In the genomic region with DNA sequence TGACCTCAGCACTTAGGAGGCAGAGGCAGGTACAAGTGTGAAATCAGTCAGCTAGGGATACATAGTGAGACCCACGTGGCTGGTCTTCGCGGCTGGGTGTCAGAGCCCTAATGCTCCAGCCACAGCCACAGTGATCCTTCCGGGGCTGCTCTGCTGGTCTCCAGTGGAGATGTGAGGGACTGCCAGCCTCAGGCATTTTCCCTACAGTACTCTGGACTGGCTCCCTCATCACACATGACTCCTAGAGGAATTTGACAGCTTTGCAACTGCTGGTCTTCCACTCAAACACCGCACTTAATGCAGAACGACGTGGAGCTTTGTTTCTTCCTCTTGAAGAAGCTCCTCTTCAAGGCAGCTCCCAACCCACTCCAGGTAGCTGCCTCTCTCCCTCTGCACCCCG, we compare ENCODE assay signal across 20 mouse cellular contexts. TPM values are rescaled to one million over a fixed set of nuclear protein-coding genes. Genes with fewer than 3 reads are reported as not detected.
DNase-seq lines count a peak whose midpoint lies in the region; ATAC-seq and TF ChIP-seq lines count a peak whose summit lies in the region.
"Had no signal": no experiment of that assay in that cellular context is flagged by ENCODE, and none has a peak within 500 bp of the region (broad histone marks: within the 10 kb centered on the region; RNA-seq: fewer than 3 reads in every experiment).

No protein-coding gene starts in this region.

- peaks cover 61% of the 10 kb centered on the region for H3K36me3 ChIP-seq in forebrain, postnatal 0 days (ENCODE audit: insufficient read depth)
- peaks cover 39% of the 10 kb centered on the region for H3K36me3 ChIP-seq in forebrain, embryonic 16.5 days (ENCODE audit: control insufficient read depth, insufficient read depth)
- H3K36me3 ChIP-seq in limb, embryonic 12.5 days: peaks cover 62% of the 10 kb centered on the region
- peaks cover 68% of the 10 kb centered on the region for H3K36me3 ChIP-seq in limb, embryonic 10.5 days

- H3K9me3 ChIP-seq in forebrain, postnatal 0 days (ENCODE audit: low read length): no peaks in the 10 kb centered on the region
- no peaks in the 10 kb centered on the region for H3K9me3 ChIP-seq in forebrain, embryonic 16.5 days (ENCODE audit: control insufficient read depth, low read length)
- no peaks in the 10 kb centered on the region for H3K9me3 ChIP-seq in limb, embryonic 12.5 days
- no peaks in the 10 kb centered on the region for H3K9me3 ChIP-seq in limb, embryonic 10.5 days (replicated peaks)
- H3K9me3 ChIP-seq: hindbrain, embryonic 15.5 days; kidney, embryonic 15.5 days; limb, embryonic 15.5 days; liver, embryonic 15.5 days had no signal

- no peak overlapping the region for H3K4me3 ChIP-seq in forebrain, postnatal 0 days (ENCODE audit: low read depth, low read length)
- no peak overlapping the region for H3K4me3 ChIP-seq in forebrain, embryonic 16.5 days (replicated peaks; ENCODE audit: low read length)
- H3K4me3 ChIP-seq in limb, embryonic 12.5 days (replicated peaks): no peak overlapping the region
- H3K4me3 ChIP-seq in limb, embryonic 10.5 days: no peak overlapping the region
- H3K4me3 ChIP-seq: hindbrain, embryonic 15.5 days; kidney, embryonic 15.5 days; limb, embryonic 15.5 days; liver, embryonic 15.5 days had no signal

- peaks cover 6% of the 10 kb centered on the region; the same call in 1 of the 2 replicates for H3K4me1 ChIP-seq in forebrain, postnatal 0 days (ENCODE audit: insufficient read depth)
- peaks cover 41% of the 10 kb centered on the region for H3K4me1 ChIP-seq in forebrain, embryonic 16.5 days (replicated peaks; ENCODE audit: control insufficient read depth, insufficient read depth, low read length)
- H3K4me1 ChIP-seq in limb, embryonic 12.5 days (replicated peaks): peaks cover 32% of the 10 kb centered on the region
- peaks cover 40% of the 10 kb centered on the region for H3K4me1 ChIP-seq in limb, embryonic 10.5 days

- no peak for DNase-seq in forebrain, postnatal 0 days
- DNase-seq in limb, embryonic 10.5 days (ENCODE audit: low spot score): no peak
- peak; percentile 17 for DNase-seq in right cerebral cortex, postnatal 4 days
- no peak for DNase-seq in right cerebral cortex, adult 2 months (ENCODE audit: low spot score in 2 of 2)
- no peak for DNase-seq in ovary, postnatal 36 days (ENCODE audit: low spot score)
- DNase-seq: adrenal gland, postnatal 25 days; cerebellum, adult 11 months; gastrocnemius, postnatal 14 days; lung, postnatal 4 days had no signal

- H3K27ac ChIP-seq in forebrain, postnatal 0 days (ENCODE audit: low read depth, low read length): no peak overlapping the region
- H3K27ac ChIP-seq in forebrain, embryonic 16.5 days (ENCODE audit: low read length): no peak overlapping the region
- no peak overlapping the region for H3K27ac ChIP-seq in limb, embryonic 12.5 days
- H3K27ac ChIP-seq in limb, embryonic 10.5 days: no peak overlapping the region
- H3K27ac ChIP-seq: hindbrain, embryonic 15.5 days; kidney, embryonic 15.5 days; limb, embryonic 15.5 days; liver, embryonic 15.5 days had no signal

- no peak overlapping the region for H3K9ac ChIP-seq in forebrain, postnatal 0 days
- no peak overlapping the region for H3K9ac ChIP-seq in forebrain, embryonic 16.5 days (replicated peaks; ENCODE audit: low read depth, low read length)
- H3K9ac ChIP-seq in limb, embryonic 12.5 days (replicated peaks): peak overlapping the region; percentile 23; the same call in 1 of the 2 replicates
- H3K9ac ChIP-seq: hindbrain, embryonic 15.5 days; kidney, embryonic 15.5 days; limb, embryonic 15.5 days; liver, embryonic 15.5 days had no signal

- H3K4me2 ChIP-seq in forebrain, postnatal 0 days (ENCODE audit: low read depth): no peak overlapping the region
- no peak overlapping the region for H3K4me2 ChIP-seq in forebrain, embryonic 16.5 days (ENCODE audit: low read length)
- no peak overlapping the region for H3K4me2 ChIP-seq in limb, embryonic 12.5 days
- H3K4me2 ChIP-seq: hindbrain, embryonic 15.5 days; kidney, embryonic 15.5 days; limb, embryonic 15.5 days; liver, embryonic 15.5 days had no signal

- no peaks in the 10 kb centered on the region for H3K27me3 ChIP-seq in forebrain, postnatal 0 days (ENCODE audit: insufficient read depth, low read length)
- H3K27me3 ChIP-seq in forebrain, embryonic 16.5 days (replicated peaks; ENCODE audit: control insufficient read depth, insufficient read depth, low read length): no peaks in the 10 kb centered on the region
- no peaks in the 10 kb centered on the region for H3K27me3 ChIP-seq in limb, embryonic 12.5 days
- no peaks in the 10 kb centered on the region for H3K27me3 ChIP-seq in limb, embryonic 10.5 days (ENCODE audit: low read depth, poor library complexity, severe bottlenecking)
- H3K27me3 ChIP-seq: hindbrain, embryonic 15.5 days; kidney, embryonic 15.5 days; limb, embryonic 15.5 days; liver, embryonic 15.5 days had no signal

- 85% methylated on average over 8 of the region's 8 CpGs for WGBS in forebrain, postnatal 0 days
- WGBS in forebrain, embryonic 16.5 days: 93% methylated on average over 8 of the region's 8 CpGs
- 85% methylated on average over 8 of the region's 8 CpGs for WGBS in limb, embryonic 12.5 days
- 91% methylated on average over 8 of the region's 8 CpGs for WGBS in limb, embryonic 10.5 days

- ATAC-seq in forebrain, postnatal 0 days: no peak
- no peak for ATAC-seq in forebrain, embryonic 16.5 days
- no peak for ATAC-seq in limb, embryonic 12.5 days (ENCODE audit: insufficient number of reproducible peaks, insufficient read depth, low FRiP score, low TSS enrichment, low read depth)
- ATAC-seq: intestine, embryonic 16.5 days had no signal

- peak; percentile 19; the same call in 1 of the 2 replicates for TF ChIP-seq CTCF in forebrain, postnatal 0 days (IDR thresholded peaks at IDR 0.05; ENCODE audit: low read depth)

RNA-seq across cellular contexts. Expression of gene Kat5, which starts 3.8 kb away (rescaled TPM):
- 131 and 150 TPM in 2 replicates for total RNA-seq in forebrain, postnatal 0 days (2014; rRNA removed)
- 62.8 and 72.6 TPM in 2 replicates for polyA plus RNA-seq in forebrain, postnatal 0 days (2015; fragmentation: Nextera tagmentation; extraction: Ambion mirVana)
- 76.8 and 78.1 TPM in 2 replicates for polyA plus RNA-seq in forebrain, embryonic 16.5 days (2015; fragmentation: Nextera tagmentation; extraction: Ambion mirVana)
- 56.3 and 60.1 TPM in 2 replicates for polyA plus RNA-seq in limb, embryonic 12.5 days (2016; fragmentation: Nextera tagmentation; extraction: Ambion mirVana)
- 51.5 and 59.3 TPM in 2 replicates for polyA plus RNA-seq in limb, embryonic 10.5 days (2016; fragmentation: Nextera tagmentation; extraction: Ambion mirVana)

RNA-seq across cellular contexts. Expression of gene Rnaseh2c, which starts 4.5 kb away (rescaled TPM):
- total RNA-seq in forebrain, postnatal 0 days (2014; rRNA removed): 29.0 and 34.1 TPM in 2 replicates
- 49.8 and 59.9 TPM in 2 replicates for polyA plus RNA-seq in forebrain, postnatal 0 days (2015; fragmentation: Nextera tagmentation; extraction: Ambion mirVana)
- polyA plus RNA-seq in forebrain, embryonic 16.5 days (2015; fragmentation: Nextera tagmentation; extraction: Ambion mirVana): 81.0 and 86.7 TPM in 2 replicates
- 171 and 193 TPM in 2 replicates for polyA plus RNA-seq in limb, embryonic 12.5 days (2016; fragmentation: Nextera tagmentation; extraction: Ambion mirVana)
- polyA plus RNA-seq in limb, embryonic 10.5 days (2016; fragmentation: Nextera tagmentation; extraction: Ambion mirVana): 197 and 205 TPM in 2 replicates

RNA-seq across cellular contexts. Expression of gene Rela, which starts 31.1 kb away (rescaled TPM):
- total RNA-seq in forebrain, postnatal 0 days (2014; rRNA removed): 23.2 and 34.8 TPM in 2 replicates
- 26.8 and 32.3 TPM in 2 replicates for polyA plus RNA-seq in forebrain, postnatal 0 days (2015; fragmentation: Nextera tagmentation; extraction: Ambion mirVana)
- 37.0 and 41.6 TPM in 2 replicates for polyA plus RNA-seq in forebrain, embryonic 16.5 days (2015; fragmentation: Nextera tagmentation; extraction: Ambion mirVana)
- 44.7 and 45.9 TPM in 2 replicates for polyA plus RNA-seq in limb, embryonic 12.5 days (2016; fragmentation: Nextera tagmentation; extraction: Ambion mirVana)
- 31.5 and 39.6 TPM in 2 replicates for polyA plus RNA-seq in limb, embryonic 10.5 days (2016; fragmentation: Nextera tagmentation; extraction: Ambion mirVana)

RNA-seq across cellular contexts. Expression of gene Ap5b1, which starts 38.4 kb away (rescaled TPM):
- 9.0 and 9.5 TPM in 2 replicates for total RNA-seq in forebrain, postnatal 0 days (2014; rRNA removed)
- 1.2 and 1.6 TPM in 2 replicates for polyA plus RNA-seq in forebrain, postnatal 0 days (2015; fragmentation: Nextera tagmentation; extraction: Ambion mirVana)
- polyA plus RNA-seq in forebrain, embryonic 16.5 days (2015; fragmentation: Nextera tagmentation; extraction: Ambion mirVana): 1.9 and 2.0 TPM in 2 replicates
- 1.8 TPM in 2 replicates for polyA plus RNA-seq in limb, embryonic 12.5 days (2016; fragmentation: Nextera tagmentation; extraction: Ambion mirVana)
- 1.2 and 1.4 TPM in 2 replicates for polyA plus RNA-seq in limb, embryonic 10.5 days (2016; fragmentation: Nextera tagmentation; extraction: Ambion mirVana)

RNA-seq across cellular contexts. Expression of gene Ovol1, which starts 45.8 kb away (rescaled TPM):
- not detected in 2 replicates for total RNA-seq in forebrain, postnatal 0 days (2014; rRNA removed)
- polyA plus RNA-seq in forebrain, postnatal 0 days (2015; fragmentation: Nextera tagmentation; extraction: Ambion mirVana): 0.11 and 0.21 TPM in 2 replicates
- 0.08 and 0.09 TPM in 2 replicates for polyA plus RNA-seq in forebrain, embryonic 16.5 days (2015; fragmentation: Nextera tagmentation; extraction: Ambion mirVana)
- polyA plus RNA-seq in limb, embryonic 12.5 days (2016; fragmentation: Nextera tagmentation; extraction: Ambion mirVana): 1.2 TPM in 2 replicates
- 0.74 and 0.86 TPM in 2 replicates for polyA plus RNA-seq in limb, embryonic 10.5 days (2016; fragmentation: Nextera tagmentation; extraction: Ambion mirVana)
- total RNA-seq: adrenal gland, postnatal 25 days; gastrocnemius, postnatal 14 days; heart, postnatal 10 days; layer of hippocampus, postnatal 14 days; left cerebral cortex, postnatal 14 days had no signal
- polyA plus RNA-seq: C2C12; hindbrain, embryonic 15.5 days; liver, embryonic 15.5 days had no signal
